Mouse (Mus musculus): ENCODE results near the gene Kif3b. TPM values are rescaled to one million over a fixed set of nuclear protein-coding genes. Genes with fewer than 3 reads are reported as not detected.
A peak's percentile ranks its signal among the peaks of the same experiment; 100 is the strongest.

Kif3b gene
- total RNA-seq, 2 experiments from 2014 or later, result 3.6 to 4.3 TPM

DNA sequence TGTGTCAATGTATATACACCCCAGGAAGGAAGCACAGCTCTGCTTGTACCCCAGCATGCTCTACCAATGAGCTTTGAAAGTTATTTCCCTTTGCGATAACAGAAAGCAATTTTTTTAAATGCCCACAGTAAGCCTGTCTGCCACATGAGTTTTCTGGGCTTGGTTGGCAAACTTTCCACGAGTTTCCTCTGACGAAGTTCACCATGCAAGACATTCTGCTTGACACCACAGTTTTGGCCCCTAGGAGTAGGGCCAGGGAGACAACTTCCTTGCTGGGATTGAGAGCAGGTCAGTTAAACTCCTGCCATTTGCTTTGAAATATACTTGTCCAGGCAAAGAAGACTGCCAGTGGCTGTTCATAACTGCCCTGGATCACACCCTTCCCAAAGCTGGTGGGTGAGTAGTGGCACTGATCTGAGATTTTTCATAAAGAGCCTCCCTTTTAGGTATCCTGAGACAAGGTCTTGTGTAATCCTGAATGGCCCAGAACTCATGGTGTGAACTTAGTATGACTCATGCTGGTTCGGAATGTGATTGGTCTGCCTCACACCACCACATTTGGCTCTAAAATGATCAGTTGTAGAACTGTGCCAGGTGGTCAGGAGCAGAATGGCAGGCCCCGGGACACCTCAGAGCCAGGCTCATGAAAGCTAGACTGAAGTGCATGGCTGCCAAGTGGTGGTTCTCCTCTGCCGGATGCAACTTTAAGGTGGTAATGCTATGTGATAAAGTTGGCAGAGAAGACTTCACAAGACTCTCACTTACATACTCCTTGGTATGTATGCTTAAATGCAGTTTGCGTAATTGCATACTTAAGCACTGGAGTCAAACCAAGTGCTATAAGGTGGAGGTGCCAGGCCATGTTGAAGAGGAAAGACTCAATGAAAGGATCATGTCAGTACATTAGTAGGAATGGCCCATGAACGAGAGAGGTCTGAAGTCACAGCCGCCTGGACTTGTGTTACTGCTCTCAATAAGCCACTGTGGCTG lies 47.4 kb downstream of the Kif3b start:
- no peak for DNase-seq
- intact Hi-C loops (cut with DNase I), result no loop called here
- Histone ChIP-seq H3K4me3 (no peak overlapping the region), H3K27ac (0 out of 2 replicates have a peak overlapping the region, but pooled peaks have one; percentile 5)
- TF ChIP-seq CTCF (IDR thresholded peaks at IDR 0.05), result no peak

DNA sequence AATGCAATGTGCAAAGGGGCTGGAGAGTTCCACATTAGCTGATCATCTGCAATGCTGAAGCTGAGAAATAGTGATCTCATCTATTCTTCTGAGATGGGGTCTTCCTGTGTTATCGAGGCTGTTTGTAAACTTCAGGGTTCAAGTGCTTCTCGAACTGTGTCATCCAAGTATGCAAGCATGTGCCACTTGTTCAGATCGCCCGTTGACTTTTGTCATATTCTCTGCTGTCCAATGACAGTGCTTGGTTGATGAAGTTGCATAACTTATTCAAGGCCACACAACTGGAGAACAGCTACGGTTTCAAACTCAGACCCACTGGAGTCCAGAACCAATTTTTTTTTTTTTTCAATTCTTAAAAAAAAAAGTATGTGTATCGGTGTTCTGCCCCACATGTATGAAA lies 51.0 kb downstream of the Kif3b start:
- no peak overlapping the region for H3K4me3 ChIP-seq
- no peak for TF ChIP-seq CTCF (IDR thresholded peaks at IDR 0.05)
- DNase-seq, result no peak
- intact Hi-C loops (cut with DNase I), result no loop called here
- no peak overlapping the region for H3K27ac ChIP-seq

DNA sequence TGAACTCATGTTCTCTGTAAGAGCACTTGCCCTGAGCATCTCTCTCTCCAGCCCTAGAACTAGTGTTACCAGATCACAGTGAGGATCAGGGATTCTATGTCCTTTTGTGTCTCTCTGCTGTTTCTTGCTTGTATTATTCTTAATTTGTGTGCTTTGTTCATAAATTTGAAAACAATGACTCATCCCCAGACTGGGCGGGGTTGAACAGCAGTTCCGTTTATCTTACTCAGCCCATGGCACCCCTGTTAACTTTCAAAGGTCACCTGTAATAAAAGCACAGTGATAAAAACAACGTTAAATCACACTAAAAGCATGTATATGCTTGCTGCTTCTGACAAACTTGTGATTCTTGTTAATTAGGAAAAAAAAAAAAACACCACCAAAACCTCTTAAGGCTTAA lies 51.4 kb downstream of the Kif3b start:
- intact Hi-C loops (cut with DNase I), result no loop called here
- no peak for TF ChIP-seq CTCF (IDR thresholded peaks at IDR 0.05)
- Histone ChIP-seq H3K27ac (no peak overlapping the region), H3K4me3 (no peak overlapping the region)
- DNase-seq, result no peak

- TF ChIP-seq CTCF (IDR thresholded peaks at IDR 0.05), result no peak
- Histone ChIP-seq H3K27ac (no peak overlapping the region; the same call in 1 of the 2 replicates), H3K4me3 (no peak overlapping the region)
- no peak for DNase-seq
- intact Hi-C loops (cut with DNase I), result no loop called here
These were observed 52.0 kb downstream of the Kif3b start for GRCm38 (mm10) chr2:153343191-153343590.

- DNase-seq, result no peak
- Histone ChIP-seq H3K27ac (peak overlapping the region; percentile 99), H3K4me3 (peak overlapping the region; percentile 91)
- intact Hi-C loops (cut with DNase I), result loop anchor here (5.0 kb wide), 3 partner anchors 97 to 178 kb away; partner anchors contain the start of genes Plagl2 and Pofut1
- no peak for TF ChIP-seq CTCF (IDR thresholded peaks at IDR 0.05)
These were observed 53.8 kb downstream of the Kif3b start for GRCm38 (mm10) chr2:153345071-153345453.

GRCm38 (mm10) chr2:153345454-153346220 lies 54.4 kb downstream of the Kif3b start, which contains the start of gene Asxl1:
TSS of gene Asxl1 (plus strand) at chr2:153345829.
- peak; percentile 98 for DNase-seq
- Histone ChIP-seq H3K4me3 (peak within 1 kb of the TSS; percentile 91), H3K27ac (peak within 1 kb of the TSS; percentile 99)
- TF ChIP-seq CTCF (IDR thresholded peaks at IDR 0.05), result no peak
- intact Hi-C loops (cut with DNase I), result loop anchor here (5.0 kb wide), 3 partner anchors 97 to 178 kb away; partner anchors contain the start of genes Plagl2 and Pofut1

- DNase-seq, result peak; percentile 74
- Histone ChIP-seq H3K4me3 (peak overlapping the region; percentile 91), H3K27ac (peak overlapping the region; percentile 99)
- intact Hi-C loops (cut with DNase I), result loop anchor here (5.0 kb wide), 3 partner anchors 96 to 179 kb away; partner anchors contain the start of genes Plagl2 and Pofut1
- no peak for TF ChIP-seq CTCF (IDR thresholded peaks at IDR 0.05)
These were observed 55.3 kb downstream of the Kif3b start for GRCm38 (mm10) chr2:153346221-153347182.

GRCm38 (mm10) chr2:153347183-153347781 lies 56.1 kb downstream of the Kif3b start:
- no peak for DNase-seq
- intact Hi-C loops (cut with DNase I), result loop anchor here (5.0 kb wide), 3 partner anchors 95 to 180 kb away; partner anchors contain the start of genes Plagl2 and Pofut1

GRCm38 (mm10) chr2:153348100-153348831 lies 57.1 kb downstream of the Kif3b start:
- intact Hi-C loops (cut with DNase I), result loop anchor here (5.0 kb wide), 3 partner anchors 94 to 181 kb away; partner anchors contain the start of genes Plagl2 and Pofut1
- TF ChIP-seq CTCF (IDR thresholded peaks at IDR 0.05), result no peak

More at GRCm38 (mm10) chr2:153347183-153347781, 56.1 kb downstream of the Kif3b start:
- H3K27ac ChIP-seq, result peak overlapping the region; percentile 99
- H3K4me3 ChIP-seq, result peak overlapping the region; percentile 91
- no peak for TF ChIP-seq CTCF (IDR thresholded peaks at IDR 0.05)

GRCm38 (mm10) chr2:153350552-153351181 lies 59.5 kb downstream of the Kif3b start:
- DNase-seq, result no peak

More at GRCm38 (mm10) chr2:153348100-153348831, 57.1 kb downstream of the Kif3b start:
- H3K4me3 ChIP-seq, result peak overlapping the region; percentile 91; the same call in 1 of the 2 replicates
- DNase-seq, result no peak
- peak overlapping the region; percentile 99 for H3K27ac ChIP-seq

More at GRCm38 (mm10) chr2:153350552-153351181, 59.5 kb downstream of the Kif3b start:
- TF ChIP-seq CTCF (IDR thresholded peaks at IDR 0.05), result no peak
- Histone ChIP-seq H3K4me3 (peak overlapping the region; percentile 25; the same call in 1 of the 2 replicates), H3K27ac (peak overlapping the region; percentile 48)
- intact Hi-C loops (cut with DNase I), result no loop called here

Measured in gastrocnemius, adult 2 months (tissue).